Mouse (Mus musculus): ENCODE data around the gene Abcb4. TPM values are rescaled to one million over a fixed set of nuclear protein-coding genes. Genes with fewer than 3 reads are reported as not detected.

Gene Abcb4
- total and polyA plus RNA-seq, 3 experiments: 0.27 to 0.68 (median 0.29) TPM

DNA sequence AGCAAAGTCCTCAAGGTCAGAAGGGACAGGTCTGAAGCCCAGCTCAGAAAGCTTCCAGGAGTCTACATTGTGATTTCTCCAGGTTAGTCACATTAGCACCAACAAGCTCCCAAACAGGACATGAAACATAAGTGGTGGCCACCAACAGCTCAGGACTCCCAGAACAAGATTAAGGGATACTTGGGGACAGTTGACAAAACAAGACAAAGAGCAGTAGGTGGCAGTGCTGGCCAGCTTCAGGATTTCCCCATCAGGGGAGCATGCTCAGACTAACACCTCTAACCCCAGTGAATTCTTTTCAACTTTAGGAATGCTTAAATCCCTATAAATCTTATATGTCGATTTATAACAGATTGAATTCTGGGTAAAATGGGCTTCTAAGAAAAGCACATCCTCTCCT lies 25.5 kb upstream of the Abcb4 start (continued):
- TF ChIP-seq ETS1 (conservative IDR thresholded peaks at IDR 0.05; ENCODE audit: low read depth, low read length) (no peak), ZNF384 (IDR thresholded peaks at IDR 0.05; ENCODE audit: low read depth, low read length) (no peak), BHLHE40 (IDR thresholded peaks at IDR 0.05; ENCODE audit: low read depth, low read length) (no peak), EP300 (IDR thresholded peaks at IDR 0.05; ENCODE audit: low read length) (no peak), PAX5 (IDR thresholded peaks at IDR 0.05; ENCODE audit: low read length) (no peak), JUND (conservative IDR thresholded peaks at IDR 0.05; ENCODE audit: low read depth, low read length) (no peak), USF1 (IDR thresholded peaks at IDR 0.05; ENCODE audit: low read depth, low read length) (no peak), SMC3 (IDR thresholded peaks at IDR 0.05; ENCODE audit: low read depth, low read length) (peak; percentile 68), TBP (conservative IDR thresholded peaks at IDR 0.05; ENCODE audit: low read depth, low read length) (no peak), HCFC1 (IDR thresholded peaks at IDR 0.05; ENCODE audit: low read depth, low read length) (no peak), CTCF (conservative IDR thresholded peaks at IDR 0.05 in 1 of 2, IDR thresholded peaks at IDR 0.05 in 1 of 2; ENCODE audit: low read depth in 2 of 2, low read length in 2 of 2) (peak; percentile 13 to 74; a peak in 2 of 4 replicates), NELFE (IDR thresholded peaks at IDR 0.05; ENCODE audit: low read depth, low read length) (no peak), CHD2 (IDR thresholded peaks at IDR 0.05; ENCODE audit: low read length) (no peak), SIN3A (IDR thresholded peaks at IDR 0.05; ENCODE audit: low read length) (no peak), MEF2A (IDR thresholded peaks at IDR 0.05; ENCODE audit: borderline replicate concordance, low read depth, low read length) (no peak)

DNA sequence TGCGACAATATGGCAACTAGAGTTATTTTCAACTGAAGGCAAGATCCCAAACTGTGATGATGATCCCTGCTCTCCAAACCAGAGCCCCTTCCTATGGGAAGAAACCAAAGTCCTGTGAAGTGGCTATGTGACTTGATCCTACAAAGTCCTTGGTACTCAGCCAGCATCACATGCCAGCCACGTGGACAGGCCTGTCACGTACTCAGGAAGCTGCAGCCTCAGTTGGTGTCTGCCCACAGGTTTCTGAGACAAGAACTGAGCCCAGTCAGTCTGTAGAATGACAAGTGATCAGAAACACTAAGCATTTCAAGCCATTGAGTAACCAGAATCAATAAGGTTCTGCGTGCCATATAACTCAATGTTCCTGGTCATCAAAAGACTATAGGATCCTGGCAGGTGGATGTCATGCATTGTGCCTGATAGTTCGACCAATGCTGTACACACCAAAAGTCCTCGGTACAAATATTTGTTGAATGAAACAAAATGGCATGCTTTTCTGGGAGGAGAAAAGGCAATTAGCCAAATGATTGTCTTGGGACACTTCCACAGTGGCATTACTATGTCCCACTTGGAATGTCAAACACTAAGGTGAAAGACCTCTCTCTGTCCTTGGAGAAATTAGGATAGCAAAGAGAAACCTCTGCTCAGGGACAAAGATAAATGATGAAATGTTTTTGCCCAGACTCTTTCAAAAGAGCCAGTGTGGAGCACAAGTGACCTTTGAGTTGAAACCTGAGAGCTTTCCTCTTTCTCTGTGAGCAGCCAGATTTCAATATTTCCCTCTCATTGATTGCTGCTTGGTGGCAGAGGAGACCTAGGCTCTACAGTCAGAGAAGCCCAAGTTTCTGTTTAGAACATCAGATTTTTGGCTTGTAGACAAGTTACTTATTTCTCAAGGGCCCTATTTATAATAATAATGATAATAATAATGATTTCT lies 20.3 kb upstream of the Abcb4 start:
- in situ Hi-C loops (cut with MboI; ENCODE audit: low pct_ligation_motif_present, low pct_unique_long_range_greater_than_20kb, low sequenced_read_pairs): no loop called here
- Histone ChIP-seq H3K9ac (ENCODE audit: insufficient read depth, low read depth) (no peak overlapping the region), H3K27me3 (replicated peaks) (no peaks in the 10 kb centered on the region), H3K4me3 (replicated peaks in 1 of 3; ENCODE audit: low read depth in 2 of 3, low read length in 2 of 3, poor library complexity in 1 of 3) (no peak overlapping the region), H3K27ac (ENCODE audit: insufficient read depth, low read depth) (no peak overlapping the region), H3K4me1 (ENCODE audit: control insufficient read depth in 1 of 2, insufficient read depth in 2 of 2) (peaks cover 0 to 8% of the 10 kb centered on the region in 2 experiments; a peak in 2 of 4 replicates), H3K9me3 (replicated peaks; ENCODE audit: low read length) (no peaks in the 10 kb centered on the region), H3K36me3 (replicated peaks in 1 of 2; ENCODE audit: control insufficient read depth in 1 of 2, insufficient read depth in 1 of 2, low read length in 1 of 2) (no peaks in the 10 kb centered on the region), H3K79me2 (replicated peaks; ENCODE audit: control insufficient read depth, extremely low read depth, insufficient read depth, poor library complexity, severe bottlenecking) (no peaks in the 10 kb centered on the region), H3K4me2 (ENCODE audit: insufficient read depth, low read depth, poor library complexity, severe bottlenecking) (no peak overlapping the region)
- TF ChIP-seq E2F4 (IDR thresholded peaks at IDR 0.05; ENCODE audit: insufficient replicate concordance, low read depth, low read length) (no peak), MEF2A (IDR thresholded peaks at IDR 0.05; ENCODE audit: borderline replicate concordance, low read depth, low read length) (no peak), ELF1 (IDR thresholded peaks at IDR 0.05; ENCODE audit: low read depth, low read length) (no peak), BHLHE40 (IDR thresholded peaks at IDR 0.05; ENCODE audit: low read depth, low read length) (no peak), MAFK (IDR thresholded peaks at IDR 0.05; ENCODE audit: insufficient replicate concordance, low read length) (no peak), MYC (IDR thresholded peaks at IDR 0.05; ENCODE audit: low read depth, low read length) (no peak), RCOR1 (conservative IDR thresholded peaks at IDR 0.05; ENCODE audit: low read depth, low read length) (no peak), NRF1 (IDR thresholded peaks at IDR 0.05; ENCODE audit: low read depth, low read length) (no peak), TBP (conservative IDR thresholded peaks at IDR 0.05; ENCODE audit: low read depth, low read length) (no peak), USF1 (IDR thresholded peaks at IDR 0.05; ENCODE audit: low read depth, low read length) (no peak), NELFE (IDR thresholded peaks at IDR 0.05; ENCODE audit: low read depth, low read length) (no peak), JUN (IDR thresholded peaks at IDR 0.05; ENCODE audit: insufficient read depth, low read depth, low read length) (no peak), SIN3A (IDR thresholded peaks at IDR 0.05; ENCODE audit: low read length) (no peak)
- dilution Hi-C loops (cut with MboI; ENCODE audit: extremely low pct_ligation_motif_present, extremely low pct_unique_long_range_greater_than_20kb, low sequenced_read_pairs): no loop called here
- DNase-seq (ENCODE audit: extremely low read depth): no peak
